Mouse (Mus musculus) testis, postnatal 10 days (tissue): ENCODE measurements around the gene Bex4.

ENCODE experiments used
- DNase-seq: peaks from one replicate; pipeline ENCODE4 v3.0.0; 2021; ENCODE audit warnings: low spot score

The Bex4 gene

DNA sequence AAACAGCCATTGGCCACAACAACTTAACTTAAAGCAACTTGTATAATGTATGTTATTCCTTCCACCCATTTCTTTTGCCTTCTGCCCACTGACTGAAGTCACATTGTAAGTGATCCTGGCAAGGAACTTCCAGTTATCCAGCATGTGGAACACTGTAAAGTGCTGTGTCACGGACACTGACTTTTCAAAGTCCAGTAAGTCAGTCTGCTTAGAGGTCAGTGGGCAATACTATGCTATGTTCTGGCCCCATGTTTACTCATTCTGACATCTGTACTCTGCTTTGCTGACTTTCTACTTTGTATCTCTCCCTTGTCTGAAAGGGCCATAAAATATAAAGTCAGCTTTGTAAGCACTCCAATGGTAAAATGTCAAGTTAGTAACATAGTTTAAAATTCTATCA lies 44.3 kb downstream of the Bex4 start:
- DNase-seq = no peak
